Mouse (Mus musculus) urinary bladder, postnatal 4 days (tissue): Measurements from ENCODE around the gene Gss.
"Not testable (repeated sequence)": the region's sequence is repeated elsewhere in the genome, so short reads cannot be mapped to it uniquely, and the experiment has no call there.

ENCODE experiments used
- DNase-seq, 2 experiments: peaks; one replicate each; pipeline ENCODE4 v3.0.0; 2021 to 2022; ENCODE audit warnings: low spot score in 2 of 2

Gss gene

DNA sequence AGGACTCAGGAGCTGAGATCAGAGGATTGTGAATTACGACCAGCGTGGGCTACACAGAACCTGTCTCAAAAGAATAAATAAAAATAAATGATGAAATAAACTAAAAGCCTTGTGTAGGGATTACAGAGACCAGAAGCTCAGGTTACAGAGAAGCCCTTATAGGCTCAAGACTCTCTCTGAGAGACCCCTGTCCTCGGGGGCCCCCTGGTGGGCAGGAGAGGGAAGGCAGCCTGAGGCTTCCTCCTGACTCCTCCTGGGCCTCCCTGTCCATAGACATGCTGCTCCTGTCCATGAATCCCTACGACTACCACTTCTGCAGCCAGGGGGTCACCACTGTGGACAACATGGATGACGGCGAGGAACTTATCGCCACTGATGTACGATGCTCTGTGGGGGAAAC lies 27.2 kb upstream of the Gss start:
- peak; percentile 79 to 93 for DNase-seq

- no peak for DNase-seq
Measured at GRCm38 (mm10) chr2:155616971-155617370, 24.4 kb upstream of the Gss start.

GRCm38 (mm10) chr2:155613953-155614352 lies 21.3 kb upstream of the Gss start:
- DNase-seq, result no peak

DNA sequence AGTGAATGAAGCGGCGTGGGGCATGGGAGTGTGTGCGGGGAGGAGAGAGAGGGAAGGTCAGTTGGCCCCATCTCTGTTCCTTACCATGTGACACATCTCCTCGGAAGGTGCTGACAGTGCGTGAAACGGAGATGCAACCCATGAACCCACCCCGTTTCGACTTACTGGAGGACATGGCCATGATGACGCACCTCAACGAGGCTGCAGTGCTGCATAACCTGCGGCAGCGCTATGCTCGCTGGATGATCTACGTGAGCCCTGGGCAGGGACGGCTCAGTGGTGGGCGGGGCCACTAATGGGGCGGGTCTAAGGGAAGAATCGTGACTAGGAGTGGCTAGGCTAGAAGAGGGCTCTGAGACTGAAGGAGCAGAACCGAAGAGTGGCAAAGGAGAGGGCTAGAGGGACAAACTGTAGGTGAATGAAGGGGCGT lies 20.7 kb upstream of the Gss start:
- no peak for DNase-seq

DNA sequence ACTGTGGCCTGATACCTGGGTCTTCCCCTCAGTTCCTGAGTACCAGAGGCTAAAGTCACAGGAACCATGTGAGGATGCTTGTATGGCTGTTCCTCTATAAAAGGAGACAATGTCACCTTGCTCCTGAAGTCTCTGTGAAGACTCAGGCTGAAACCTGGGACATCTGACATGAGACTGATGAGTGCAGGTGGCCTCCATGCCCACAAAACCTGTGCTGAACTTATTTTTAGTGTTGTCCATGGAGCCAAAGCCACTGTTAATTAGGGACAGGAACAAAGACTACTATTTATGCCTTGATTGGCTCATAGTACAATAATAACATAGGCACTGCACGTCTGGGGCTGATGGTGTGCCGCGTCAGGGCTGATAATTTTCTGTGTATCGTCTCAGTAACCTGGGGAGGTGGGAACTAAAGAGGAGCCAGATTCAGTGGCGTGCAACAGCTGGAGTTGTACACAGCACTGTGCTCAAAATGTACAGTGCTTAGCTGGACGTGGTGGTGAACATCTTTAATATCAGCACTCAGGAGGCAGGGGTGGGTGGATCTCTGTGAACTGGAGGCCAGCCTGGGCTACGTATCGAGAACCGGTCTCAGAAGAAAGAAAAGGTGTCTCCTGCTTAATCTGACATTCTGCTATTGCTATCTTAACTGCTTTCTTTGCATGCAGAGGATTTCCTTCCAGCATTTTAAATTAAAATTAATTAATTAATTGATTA lies 19.4 kb upstream of the Gss start:
- no peak for DNase-seq

- DNase-seq, result no peak
Measured at GRCm38 (mm10) chr2:155610978-155611377, 18.4 kb upstream of the Gss start, which contains the start of gene Myh7b. Myh7b (plus strand) TSS chr2:155611212.

- no peak for DNase-seq
Measured at GRCm38 (mm10) chr2:155606360-155606759, 13.8 kb upstream of the Gss start.

GRCm38 (mm10) chr2:155605236-155605589 lies 12.6 kb upstream of the Gss start:
- not testable (repeated sequence) for DNase-seq

GRCm38 (mm10) chr2:155604560-155605235 lies 12.1 kb upstream of the Gss start:
- no peak for DNase-seq

- DNase-seq, result no peak
Measured at GRCm38 (mm10) chr2:155603707-155604106, 11.1 kb upstream of the Gss start.

GRCm38 (mm10) chr2:155595516-155595915 lies 2.9 kb upstream of the Gss start:
- no peak for DNase-seq

GRCm38 (mm10) chr2:155592854-155593283 lies 259 bp upstream of the Gss start:
- no peak for DNase-seq

DNA sequence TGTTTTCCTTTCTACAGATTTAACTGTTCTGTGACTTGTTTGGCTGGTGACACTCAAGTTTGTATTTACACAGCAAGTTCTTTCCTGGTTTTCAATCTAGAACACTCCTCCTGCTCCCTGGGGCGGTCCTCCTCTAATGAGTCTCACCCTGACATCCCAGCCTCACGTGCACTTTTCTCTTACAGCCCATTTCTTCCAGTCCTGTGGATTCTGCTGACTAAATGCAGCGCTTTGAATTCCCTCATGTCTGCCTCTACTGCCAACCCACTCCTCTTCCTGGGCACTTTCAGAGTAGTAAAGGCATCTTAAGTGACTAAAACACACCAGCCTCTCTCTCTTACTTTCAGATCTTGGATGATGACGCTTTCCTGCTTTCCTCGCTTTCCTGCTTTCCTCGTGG lies 934 bp downstream of the Gss start:
- DNase-seq, result no peak

DNA sequence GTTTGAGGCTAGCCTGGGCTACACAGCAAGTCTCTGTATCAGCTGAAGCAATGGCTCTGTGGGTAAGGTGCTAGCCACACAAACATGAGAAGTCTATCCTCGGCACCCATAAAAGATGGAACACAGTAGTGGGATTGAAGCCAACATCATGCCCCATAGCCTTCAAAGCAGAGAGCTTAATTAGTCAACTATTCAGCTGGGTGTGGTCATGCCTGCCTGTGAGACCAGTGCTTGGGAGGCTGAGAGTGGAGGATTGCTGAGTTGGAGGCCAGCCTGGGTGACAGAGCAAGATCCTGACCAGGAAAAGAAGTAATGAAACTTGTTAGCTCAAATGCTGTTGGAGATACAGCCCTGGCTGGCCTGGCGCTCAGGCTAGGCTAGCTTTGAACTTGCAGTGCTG lies 1.7 kb downstream of the Gss start:
- no peak for DNase-seq

DNA sequence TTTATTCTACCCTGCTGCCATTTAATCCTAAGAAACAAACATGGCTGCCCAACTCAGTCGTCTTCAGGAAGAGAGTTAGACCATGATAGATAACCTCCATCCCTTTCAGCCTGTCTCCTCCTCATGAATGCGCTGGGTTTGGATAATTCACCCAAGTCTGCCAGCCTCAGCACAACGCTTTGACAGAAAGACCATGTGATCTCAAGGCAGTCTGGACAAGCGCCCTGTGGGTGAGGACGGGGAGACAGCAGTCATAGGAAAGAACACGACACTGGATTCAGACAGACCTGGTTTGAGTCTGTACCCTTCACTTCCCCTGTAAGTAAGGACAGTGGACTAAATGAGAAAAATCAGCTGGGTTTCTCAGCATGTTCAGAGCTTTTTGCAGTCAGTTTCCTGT lies 3.1 kb downstream of the Gss start:
- no peak for DNase-seq

- DNase-seq, result no peak
Measured at GRCm38 (mm10) chr2:155588136-155588535, 4.5 kb downstream of the Gss start.

DNA sequence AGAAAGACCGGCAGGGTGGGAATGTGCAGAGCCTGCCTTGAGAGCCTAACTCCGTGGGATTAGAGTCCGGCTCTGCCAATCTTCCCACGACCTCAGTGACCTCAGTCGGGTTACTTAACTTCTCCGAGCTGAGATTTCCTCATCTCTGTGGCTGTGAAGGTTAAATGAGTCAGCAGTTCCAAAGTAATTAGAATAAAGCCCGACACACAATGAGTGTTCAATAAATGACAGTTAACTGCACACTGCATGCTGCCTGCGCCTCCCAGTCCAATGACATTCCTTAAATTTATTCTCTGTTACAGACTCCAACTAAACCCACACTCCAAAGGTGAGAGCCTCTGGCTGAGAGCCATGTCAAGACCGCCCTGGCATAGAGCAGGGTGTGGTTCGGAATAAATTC lies 7.1 kb downstream of the Gss start:
- DNase-seq, result no peak

GRCm38 (mm10) chr2:155585082-155585481 lies 7.5 kb downstream of the Gss start:
- DNase-seq, result no peak

- no peak for DNase-seq
Measured at GRCm38 (mm10) chr2:155583927-155584530, 8.6 kb downstream of the Gss start.

DNA sequence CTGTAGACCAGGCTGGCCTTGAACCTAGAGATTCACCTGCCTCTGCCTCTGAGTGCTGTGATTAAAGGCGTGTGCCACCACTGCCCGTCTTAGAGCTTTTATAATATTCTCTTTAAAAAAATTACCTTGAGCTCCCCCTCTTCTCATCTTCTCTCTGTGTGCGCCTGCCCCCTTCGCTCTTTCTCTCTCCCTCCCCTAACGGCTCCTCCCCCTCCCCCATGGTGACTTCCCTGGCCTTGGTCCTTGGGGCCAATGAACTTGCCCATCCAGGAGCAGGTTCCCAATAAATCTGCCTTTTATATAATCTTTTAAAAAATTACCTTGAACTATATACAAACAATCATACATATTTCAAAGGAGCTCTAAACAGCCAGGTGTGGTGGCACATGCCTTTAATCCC lies 9.6 kb downstream of the Gss start:
- DNase-seq, result no peak

DNA sequence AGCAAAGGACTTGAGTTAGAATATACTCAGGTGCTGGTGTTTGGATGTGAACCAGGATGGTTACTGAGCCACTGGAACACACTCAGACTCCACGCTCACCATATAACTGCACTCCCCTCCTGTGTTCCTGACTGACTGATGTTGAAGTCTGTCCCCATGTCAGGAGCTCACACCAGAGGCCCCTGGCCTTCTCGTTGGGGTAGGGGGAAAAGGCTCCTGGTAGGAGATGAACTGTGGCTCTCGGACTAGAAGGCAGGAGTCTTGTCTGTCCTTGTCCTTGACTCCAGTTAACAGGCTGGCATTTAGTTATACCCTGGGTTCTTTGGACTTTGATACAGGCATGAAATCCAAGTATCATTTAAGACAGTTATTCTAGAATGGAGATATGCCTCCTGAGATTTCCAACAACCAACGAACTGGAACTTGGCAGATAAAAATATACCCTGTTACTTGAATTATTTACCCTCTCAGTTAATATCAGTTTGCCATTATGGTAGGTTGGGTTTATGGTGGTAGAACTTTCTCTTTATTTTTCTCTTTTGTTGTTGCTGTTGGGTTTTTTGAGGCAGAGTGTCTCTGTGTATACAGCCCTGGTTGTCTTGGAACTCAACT lies 10.1 kb downstream of the Gss start:
- DNase-seq, result no peak

GRCm38 (mm10) chr2:155580331-155580730 lies 12.3 kb downstream of the Gss start:
- no peak for DNase-seq

- no peak for DNase-seq
Measured at GRCm38 (mm10) chr2:155576656-155577055, 16.0 kb downstream of the Gss start.
